Mouse (Mus musculus) adrenal gland, adult 2 months (tissue): ENCODE data around the gene Synj2. TPM values are rescaled to one million over a fixed set of nuclear protein-coding genes. Genes with fewer than 3 reads are reported as not detected.

Experiments used
- DNase-seq: peaks from one replicate; pipeline ENCODE4 v3.0.0; 2021
- long read RNA-seq: library from polyadenylated mRNA; stranded (forward); transcript quantifications from one replicate; pipeline ENCODE4 v2.0.0, GENCODE M21; 2021
- polyA plus RNA-seq: library from polyadenylated mRNA; depleted of rRNA; stranded (reverse); fragments of >200 nt; gene quantifications from 2 replicates; pipeline ENCODE4 v1.2.3, GENCODE M21; 2012; rRNA removed
- total RNA-seq, 2 experiments: library from RNA; stranded (reverse); gene quantifications; 2 replicates each; pipeline ENCODE4 v1.2.3; 2021

The Synj2 gene
- 10 to 100 TPM in 1 of 2 experiments, 1 to 10 TPM in 1; 9.7 to 18.3 TPM for total RNA-seq
- 3.6 and 4.6 TPM in 2 replicates for polyA plus RNA-seq
- long read RNA-seq, full-length matches to known transcripts = 1 of 6 reads
- long read RNA-seq, partial matches to known transcripts = 4 of 6 reads
- long read RNA-seq, other reads (novel, unspliced or antisense) = 1 of 6 reads

GRCm38 (mm10) chr17:5941230-5942043 lies at the start of gene Synj2:
Gene Synj2 (plus strand): TSS chr17:5941280.
- peak; percentile 89 for DNase-seq

- no peak for DNase-seq
These were observed 49.0 kb upstream of the Synj2 start for GRCm38 (mm10) chr17:5891933-5892683.

GRCm38 (mm10) chr17:5893092-5893491 lies 48.0 kb upstream of the Synj2 start:
- DNase-seq = peak; percentile 35

GRCm38 (mm10) chr17:5893574-5894148 lies 47.4 kb upstream of the Synj2 start:
- no peak for DNase-seq

- no peak for DNase-seq
These were observed 45.0 kb upstream of the Synj2 start for GRCm38 (mm10) chr17:5896066-5896465.

GRCm38 (mm10) chr17:5896607-5897006 lies 44.5 kb upstream of the Synj2 start:
- no peak for DNase-seq

GRCm38 (mm10) chr17:5897326-5898200 lies 43.5 kb upstream of the Synj2 start:
- no peak for DNase-seq

- no peak for DNase-seq
These were observed 41.8 kb upstream of the Synj2 start for GRCm38 (mm10) chr17:5899251-5899650.

GRCm38 (mm10) chr17:5901381-5901780 lies 39.7 kb upstream of the Synj2 start:
- no peak for DNase-seq

- DNase-seq = no peak
These were observed 37.3 kb upstream of the Synj2 start for GRCm38 (mm10) chr17:5903630-5904301.

GRCm38 (mm10) chr17:5909681-5910080 lies 31.4 kb upstream of the Synj2 start:
- DNase-seq = no peak

- DNase-seq = no peak
These were observed 29.5 kb upstream of the Synj2 start for GRCm38 (mm10) chr17:5911591-5911990.

GRCm38 (mm10) chr17:5912797-5913196 lies 28.3 kb upstream of the Synj2 start:
- DNase-seq = no peak

- peak; percentile 36 for DNase-seq
These were observed 26.9 kb upstream of the Synj2 start for GRCm38 (mm10) chr17:5914217-5914616.

- DNase-seq = no peak
These were observed 19.1 kb upstream of the Synj2 start for GRCm38 (mm10) chr17:5921954-5922353.

- DNase-seq = no peak
These were observed 17.8 kb upstream of the Synj2 start for GRCm38 (mm10) chr17:5923281-5923680.

GRCm38 (mm10) chr17:5924238-5924637 lies 16.8 kb upstream of the Synj2 start:
- no peak for DNase-seq

GRCm38 (mm10) chr17:5926710-5927109 lies 14.4 kb upstream of the Synj2 start:
- DNase-seq = no peak

- no peak for DNase-seq
These were observed 12.0 kb upstream of the Synj2 start for GRCm38 (mm10) chr17:5929031-5929430.

- DNase-seq = no peak
These were observed 8.9 kb upstream of the Synj2 start for GRCm38 (mm10) chr17:5932161-5932560.
